In the genomic region with DNA sequence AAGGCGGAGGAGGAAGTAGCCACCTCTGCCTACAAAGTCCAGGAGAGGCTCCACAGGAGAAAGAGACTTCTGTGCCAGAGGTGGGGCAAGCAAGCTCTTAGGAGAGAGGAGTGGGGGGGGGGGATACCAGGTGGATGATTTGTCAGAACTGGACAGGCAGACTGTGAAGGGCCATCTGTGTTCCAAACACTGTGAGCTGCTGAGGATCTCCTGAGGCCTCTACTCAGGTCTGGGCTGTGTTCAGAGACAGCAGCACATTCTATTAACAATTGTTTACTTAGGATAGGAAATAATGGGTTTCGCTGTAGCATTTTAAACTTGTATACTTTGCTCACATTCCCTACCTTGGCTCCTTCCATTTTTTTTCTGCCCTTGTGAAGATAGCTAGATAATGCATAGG, we compare ENCODE assay signal across 20 mouse cellular contexts.
DNase-seq lines count a peak whose midpoint lies in the region; ATAC-seq and TF ChIP-seq lines count a peak whose summit lies in the region.
"Had no signal": no experiment of that assay in that cellular context is flagged by ENCODE, and none has a peak within 500 bp of the region (broad histone marks: within the 10 kb centered on the region; RNA-seq: fewer than 3 reads in every experiment).

No protein-coding gene starts in this region.

- 0 out of 2 replicates have a peak, but pooled peaks cover 4% of the 10 kb centered on the region for H3K4me1 ChIP-seq in hindbrain, embryonic 15.5 days (replicated peaks)
- no peaks in the 10 kb centered on the region for H3K4me1 ChIP-seq in hindbrain, embryonic 11.5 days (replicated peaks; ENCODE audit: control insufficient read depth, insufficient read depth, low read length)
- no peaks in the 10 kb centered on the region for H3K4me1 ChIP-seq in stomach, postnatal 0 days (replicated peaks; ENCODE audit: control insufficient read depth, insufficient read depth)
- H3K4me1 ChIP-seq: embryonic facial prominence, embryonic 15.5 days; heart, embryonic 15.5 days had no signal

- H3K4me2 ChIP-seq in hindbrain, embryonic 15.5 days: no peak overlapping the region
- H3K4me2 ChIP-seq in hindbrain, embryonic 11.5 days (replicated peaks; ENCODE audit: low read depth, low read length): no peak overlapping the region
- H3K4me2 ChIP-seq in stomach, postnatal 0 days (replicated peaks; ENCODE audit: low read depth): no peak overlapping the region
- H3K4me2 ChIP-seq: embryonic facial prominence, embryonic 15.5 days; heart, embryonic 11.5 days; heart, embryonic 15.5 days had no signal

- peak; percentile 42; the same call in 1 of the 2 replicates for ATAC-seq in hindbrain, embryonic 15.5 days (ENCODE audit: low FRiP score, low read depth)
- no peak for ATAC-seq in hindbrain, embryonic 11.5 days (ENCODE audit: low FRiP score)
- ATAC-seq in stomach, postnatal 0 days (ENCODE audit: low FRiP score, low TSS enrichment): peak; percentile 56
- ATAC-seq: forebrain, embryonic 14.5 days had no signal

- no peak overlapping the region for H3K9ac ChIP-seq in hindbrain, embryonic 15.5 days
- H3K9ac ChIP-seq in hindbrain, embryonic 11.5 days (ENCODE audit: low read depth, low read length): no peak overlapping the region
- H3K9ac ChIP-seq in stomach, postnatal 0 days (ENCODE audit: low read length): no peak overlapping the region
- H3K9ac ChIP-seq: embryonic facial prominence, embryonic 15.5 days; heart, embryonic 15.5 days had no signal

- H3K36me3 ChIP-seq in hindbrain, embryonic 15.5 days: no peaks in the 10 kb centered on the region
- H3K36me3 ChIP-seq in hindbrain, embryonic 11.5 days (ENCODE audit: control insufficient read depth, insufficient read depth, low read length): no peaks in the 10 kb centered on the region
- H3K36me3 ChIP-seq in stomach, postnatal 0 days (ENCODE audit: control insufficient read depth, insufficient read depth, low read length): no peaks in the 10 kb centered on the region
- H3K36me3 ChIP-seq: embryonic facial prominence, embryonic 15.5 days; forebrain, embryonic 10.5 days; heart, embryonic 15.5 days had no signal

- intact Hi-C loops in left cerebral cortex, postnatal 4 days (cut with DNase I): no loop called here
- intact Hi-C loops in left cerebral cortex, postnatal 25 days (cut with DNase I): no loop called here

- no peak overlapping the region for H3K4me3 ChIP-seq in hindbrain, embryonic 15.5 days
- H3K4me3 ChIP-seq in hindbrain, embryonic 11.5 days (ENCODE audit: low read depth, low read length): no peak overlapping the region
- no peak overlapping the region for H3K4me3 ChIP-seq in stomach, postnatal 0 days (ENCODE audit: low read depth, low read length)
- H3K4me3 ChIP-seq: embryonic facial prominence, embryonic 15.5 days; erythroblast, embryonic 14.5 days; forebrain, embryonic 10.5 days; heart, embryonic 15.5 days had no signal

- WGBS in hindbrain, embryonic 15.5 days: 89% methylated on average over 2 of the region's 2 CpGs
- WGBS in hindbrain, embryonic 11.5 days: 87% methylated on average over 2 of the region's 2 CpGs
- WGBS in stomach, postnatal 0 days: 60% methylated on average over 2 of the region's 2 CpGs

- DNase-seq in hindbrain, embryonic 11.5 days (ENCODE audit: low spot score): no peak
- peak; percentile 11 for DNase-seq in left cerebral cortex, postnatal 4 days
- DNase-seq in left cerebral cortex, postnatal 25 days (ENCODE audit: low spot score in 2 of 2): no peak
- peak; percentile 15 for DNase-seq in retina, embryonic 14.5 days (ENCODE audit: low spot score)
- DNase-seq in retina, postnatal 1 day: no peak
- DNase-seq in stomach, postnatal 0 days (ENCODE audit: low spot score): no peak
- DNase-seq in urinary bladder, postnatal 25 days (ENCODE audit: low spot score): no peak
- DNase-seq: adrenal gland, adult 2 months; adrenal gland, postnatal 25 days; cerebellum, adult 18-20 months; embryo, embryonic 11 days; heart, adult 18-20 months; heart, postnatal 14 days had no signal

- H3K27ac ChIP-seq in hindbrain, embryonic 15.5 days (replicated peaks): no peak overlapping the region
- H3K27ac ChIP-seq in hindbrain, embryonic 11.5 days (ENCODE audit: low read depth, low read length): no peak overlapping the region
- H3K27ac ChIP-seq in stomach, postnatal 0 days (replicated peaks): no peak overlapping the region
- H3K27ac ChIP-seq: embryonic facial prominence, embryonic 15.5 days; forebrain, embryonic 10.5 days; heart, embryonic 15.5 days had no signal

- H3K27me3 ChIP-seq in hindbrain, embryonic 15.5 days: no peaks in the 10 kb centered on the region
- H3K27me3 ChIP-seq in hindbrain, embryonic 11.5 days (ENCODE audit: control insufficient read depth, insufficient read depth, low read length): no peaks in the 10 kb centered on the region
- no peaks in the 10 kb centered on the region for H3K27me3 ChIP-seq in stomach, postnatal 0 days (ENCODE audit: control insufficient read depth, insufficient read depth, low read length)
- H3K27me3 ChIP-seq: embryonic facial prominence, embryonic 15.5 days had no signal

- no peaks in the 10 kb centered on the region for H3K9me3 ChIP-seq in hindbrain, embryonic 15.5 days
- H3K9me3 ChIP-seq in hindbrain, embryonic 11.5 days (ENCODE audit: control insufficient read depth, low read length): no peaks in the 10 kb centered on the region
- no peaks in the 10 kb centered on the region for H3K9me3 ChIP-seq in stomach, postnatal 0 days (ENCODE audit: control insufficient read depth, low read length)
- H3K9me3 ChIP-seq: embryonic facial prominence, embryonic 15.5 days; forebrain, embryonic 10.5 days; heart, embryonic 15.5 days had no signal

- TF ChIP-seq EP300 in stomach, postnatal 0 days (optimal IDR thresholded peaks at IDR 0.05): no peak

- TF ChIP-seq CTCF in stomach, postnatal 0 days (IDR thresholded peaks at IDR 0.05; ENCODE audit: low read depth): no peak

Comparison
In these comparisons a context has a peak if more than half of its experiments do, and no peak if none do; other contexts are left out.
1. DNase-seq: peak in left cerebral cortex, postnatal 4 days (single experiment) and retina, embryonic 14.5 days (single experiment); none in hindbrain, embryonic 11.5 days (single experiment), left cerebral cortex, postnatal 25 days (0 of 2), retina, postnatal 1 day (single experiment), stomach, postnatal 0 days (single experiment) and urinary bladder, postnatal 25 days (single experiment).